Mouse (Mus musculus) heart, postnatal 0 days (tissue): ENCODE measurements around the gene Zxdc.

Experiments used
- CTCF ChIP-seq: IDR thresholded peaks from 2 replicates; pipeline ENCODE4 v1.5.1; 2016; ENCODE audit warnings: antibody characterized with exemption, control low read depth, low read depth
- EP300 ChIP-seq: IDR thresholded peaks from 2 replicates; pipeline ENCODE4 v1.6.1; 2016; ENCODE audit warnings: antibody characterized with exemption, low read depth

DNA sequence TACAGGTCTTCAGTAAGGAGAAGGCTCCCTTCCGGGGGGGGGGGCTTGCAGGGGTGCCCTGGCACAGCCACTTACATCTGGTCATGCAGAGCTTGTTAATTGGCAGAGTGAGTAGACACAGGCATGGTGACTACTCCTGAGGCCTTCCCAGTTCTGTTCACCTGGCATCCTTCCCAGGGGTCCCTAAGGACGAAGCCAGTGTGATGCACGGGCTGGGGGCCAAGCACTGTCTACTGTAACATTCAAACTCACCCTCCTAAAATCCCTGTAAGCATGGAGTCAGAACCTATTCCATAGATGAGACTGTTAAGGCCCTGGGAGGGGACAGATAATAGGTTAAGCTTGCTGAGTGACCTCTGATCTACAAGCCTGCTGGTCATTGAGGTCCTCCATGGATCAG, 45.3 kb upstream of the Zxdc start:
- no peak for TF ChIP-seq CTCF
- no peak for TF ChIP-seq EP300
